Mouse (Mus musculus) intestine, embryonic 14.5 days (tissue): ENCODE results near the gene Gpr87. TPM values are rescaled to one million over a fixed set of nuclear protein-coding genes. Genes with fewer than 3 reads are reported as not detected.
A peak's percentile ranks its signal among the peaks of the same experiment; 100 is the strongest.

Source experiments
- ATAC-seq: fragments of 200-750 bp; cut with Nextera tagmentation; replicated peaks from 2 replicates; pipeline ENCODE4 v1.8.0; 2017; ENCODE audit warnings: low read depth, moderate number of reproducible peaks, moderate TSS enrichment, moderate library complexity; ENCODE audit not compliant: low FRiP score, low TSS enrichment
- DNase-seq: peaks from one replicate; pipeline ENCODE4 v3.0.0-alpha.2; 2018; ENCODE audit warnings: low spot score
- H3K27ac ChIP-seq: fragments of 300-500 bp; sonication (generic); 2 replicates; pipeline ENCODE4 v1.5.1; 2014; ENCODE audit warnings: low read depth, mild to moderate bottlenecking, control low read depth
- H3K27me3 ChIP-seq: fragments of 300-500 bp; sonication (generic); replicated peaks from 2 replicates; pipeline ENCODE4 v1.6.1; 2014; ENCODE audit warnings: low read length, control low read depth; ENCODE audit not compliant: control insufficient read depth, insufficient read depth
- H3K36me3 ChIP-seq: fragments of 300-500 bp; sonication (generic); 2 replicates; pipeline ENCODE4 v1.6.1; 2014; ENCODE audit warnings: low read length, control low read depth; ENCODE audit not compliant: control insufficient read depth, insufficient read depth
- H3K4me1 ChIP-seq: fragments of 300-500 bp; sonication (generic); replicated peaks from 2 replicates; pipeline ENCODE4 v1.6.1; 2014; ENCODE audit warnings: low read length, control low read depth, mixed read lengths; ENCODE audit not compliant: control insufficient read depth, insufficient read depth
- H3K4me2 ChIP-seq: fragments of 300-500 bp; sonication (generic); 2 replicates; pipeline ENCODE4 v1.6.1; 2014; ENCODE audit warnings: low read length
- H3K4me3 ChIP-seq: fragments of 300-500 bp; sonication (generic); 2 replicates; pipeline ENCODE4 v1.5.1; 2014; ENCODE audit warnings: low read depth, low read length, control low read depth, mixed read lengths
- H3K9ac ChIP-seq: fragments of 300-500 bp; sonication (generic); 2 replicates; pipeline ENCODE4 v1.6.1; 2014; ENCODE audit warnings: mild to moderate bottlenecking, low read length
- H3K9me3 ChIP-seq: fragments of 300-500 bp; sonication (generic); 2 replicates; pipeline ENCODE4 v1.6.1; 2016; ENCODE audit warnings: low read length, control low read depth; ENCODE audit not compliant: control insufficient read depth
- WGBS: fragments of 180-500 bp; shearing (Covaris S2); extraction: QIAGEN DNeasy Blood & Tissue Kit; methylation state at CpG from one replicate; pipeline ENCODE4 v1.1.7; 2014; 5-methylcytosine and 5-hydroxymethylcytosine counted together
- polyA plus RNA-seq: library from polyadenylated mRNA; unstranded; fragments of >200 nt; fragmentation: Nextera tagmentation; extraction: Ambion mirVana; gene quantifications from 2 replicates; pipeline ENCODE4 v1.2.1, GENCODE M21; 2014

Gene Gpr87
- polyA plus RNA-seq, 1 experiment from 2014 or later = not detected

DNA sequence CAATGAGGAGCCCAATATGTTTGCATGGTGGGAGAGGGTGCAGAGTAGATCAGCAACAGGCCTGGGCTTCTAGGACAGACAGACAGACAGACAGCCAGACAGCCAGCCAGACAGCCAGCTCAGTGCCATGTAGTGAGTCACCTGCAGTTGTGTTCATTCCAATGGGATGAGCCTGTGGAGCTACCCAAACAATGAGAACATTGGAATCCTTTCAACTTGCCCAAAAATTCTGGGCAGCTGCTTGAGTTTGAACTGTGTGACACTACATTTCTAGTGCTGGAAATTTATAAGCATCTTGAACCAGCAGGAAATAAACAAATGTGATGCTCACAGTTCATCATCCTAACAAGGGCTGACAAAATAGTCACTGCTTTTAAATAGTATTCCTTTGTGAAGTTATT, 55.3 kb downstream of the Gpr87 start:
- H3K27me3 ChIP-seq = no peaks in the 10 kb centered on the region
- H3K36me3 ChIP-seq = no peaks in the 10 kb centered on the region
- H3K4me1 ChIP-seq = no peaks in the 10 kb centered on the region
- no peaks in the 10 kb centered on the region for H3K9me3 ChIP-seq
- DNase-seq (no peak), ATAC-seq (no peak)
- H3K4me3 ChIP-seq = no peak overlapping the region
- H3K4me2 ChIP-seq = no peak overlapping the region
- no peak overlapping the region for H3K9ac ChIP-seq
- H3K27ac ChIP-seq = no peak overlapping the region

DNA sequence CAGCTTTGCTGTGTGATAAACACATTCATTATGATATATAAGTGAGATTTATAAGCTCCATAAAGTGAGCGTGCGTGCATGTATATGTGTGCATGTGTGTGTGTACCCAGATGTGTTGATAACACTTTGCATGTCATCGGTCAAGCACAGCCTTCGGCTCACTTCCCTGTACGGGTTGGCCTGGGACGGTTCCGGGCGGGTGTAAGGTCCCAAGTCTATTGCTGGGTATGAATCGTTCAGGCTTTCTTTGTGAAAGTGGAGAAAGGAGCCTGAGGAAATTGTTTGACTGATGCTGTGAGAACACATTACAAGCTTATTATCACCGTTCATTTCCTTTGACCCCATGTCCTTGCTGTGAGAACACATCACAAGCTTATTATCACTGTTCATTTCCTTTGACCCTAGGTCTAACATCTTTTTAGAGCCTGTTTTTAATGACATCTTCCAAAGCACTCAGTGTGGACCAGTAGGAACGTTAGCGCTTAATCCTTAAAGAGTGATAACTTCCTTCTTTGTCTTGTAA, 55.9 kb downstream of the Gpr87 start:
- Histone ChIP-seq H3K27me3 (no peaks in the 10 kb centered on the region), H3K27ac (no peak overlapping the region), H3K4me2 (no peak overlapping the region), H3K4me3 (no peak overlapping the region), H3K4me1 (no peaks in the 10 kb centered on the region), H3K9me3 (no peaks in the 10 kb centered on the region), H3K36me3 (no peaks in the 10 kb centered on the region), H3K9ac (no peak overlapping the region)
- ATAC-seq = no peak
- DNase-seq = no peak
- WGBS = 75% methylated on average over 12 of the region's 12 CpGs

DNA sequence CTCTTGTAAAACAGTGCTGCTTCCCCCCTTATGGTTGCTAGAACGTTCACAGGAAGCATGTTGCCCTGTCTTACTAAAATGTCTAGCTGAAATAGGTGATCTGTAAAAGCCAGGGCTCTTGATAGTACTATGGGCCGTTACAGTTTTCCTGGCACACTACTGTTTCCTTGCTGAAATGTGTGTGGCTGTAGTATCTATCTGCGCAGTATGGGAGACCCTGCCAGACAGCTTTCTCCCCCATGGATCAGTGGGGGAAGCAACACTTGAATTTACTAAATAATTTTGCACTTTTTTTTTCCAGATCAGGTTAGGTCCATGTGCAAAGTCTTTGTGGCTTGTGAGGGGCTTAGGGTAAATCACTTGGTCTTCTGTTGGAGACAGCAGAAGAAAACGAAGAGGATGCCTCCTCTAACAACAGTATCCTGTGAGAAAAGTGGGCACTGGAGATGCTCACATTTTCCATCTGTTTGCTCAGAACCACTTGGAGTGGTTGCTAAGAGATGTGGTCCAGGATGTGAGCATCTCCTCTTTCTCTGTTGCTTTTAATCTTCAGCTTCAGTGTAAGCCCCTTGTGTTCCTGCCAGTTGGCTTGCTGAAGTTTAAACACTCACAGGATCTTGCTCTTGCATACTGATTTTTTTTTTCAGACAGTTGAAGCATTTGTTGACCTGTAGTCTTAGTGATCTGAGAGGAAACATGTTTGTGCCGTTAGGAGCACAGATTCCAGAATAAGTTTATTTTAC, 58.8 kb downstream of the Gpr87 start:
- H3K9ac ChIP-seq = no peak overlapping the region
- 63% methylated on average over 5 of the region's 5 CpGs for WGBS
- H3K36me3 ChIP-seq = no peaks in the 10 kb centered on the region
- H3K9me3 ChIP-seq = no peaks in the 10 kb centered on the region
- no peak overlapping the region for H3K4me3 ChIP-seq
- no peak overlapping the region; the same call in 1 of the 2 replicates for H3K27ac ChIP-seq
- H3K4me1 ChIP-seq = no peaks in the 10 kb centered on the region; the same call in 1 of the 2 replicates
- no peak overlapping the region for H3K4me2 ChIP-seq
- ATAC-seq (no peak), DNase-seq (no peak)
- H3K27me3 ChIP-seq = no peaks in the 10 kb centered on the region

DNA sequence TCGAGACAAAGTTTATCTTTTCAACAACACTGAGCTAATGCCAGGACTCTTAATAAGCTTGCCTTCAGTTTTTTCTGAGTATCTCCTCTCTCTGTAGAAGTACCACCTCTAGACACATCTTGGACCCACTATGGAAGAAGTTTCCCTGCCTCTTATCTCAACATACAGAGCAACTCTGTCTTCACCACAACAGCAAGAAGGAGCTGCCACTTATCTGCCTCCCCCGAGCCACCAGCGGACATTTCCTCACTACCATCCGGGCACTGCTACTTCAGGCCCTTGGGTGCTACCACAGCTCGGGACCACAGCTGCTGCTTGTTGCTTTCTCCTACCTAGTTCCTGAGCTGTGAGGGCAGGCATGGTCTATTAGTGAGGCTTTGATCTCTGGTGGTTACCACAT, 61.7 kb downstream of the Gpr87 start:
- H3K36me3 ChIP-seq = no peaks in the 10 kb centered on the region
- no peak for DNase-seq
- no peak overlapping the region for H3K27ac ChIP-seq
- no peaks in the 10 kb centered on the region for H3K27me3 ChIP-seq
- no peak for ATAC-seq
- H3K4me3 ChIP-seq = no peak overlapping the region
- no peaks in the 10 kb centered on the region; the same call in 1 of the 2 replicates for H3K4me1 ChIP-seq
- WGBS = 75% methylated on average over 5 of the region's 5 CpGs
- no peak overlapping the region for H3K4me2 ChIP-seq
- no peak overlapping the region for H3K9ac ChIP-seq
- no peaks in the 10 kb centered on the region for H3K9me3 ChIP-seq

DNA sequence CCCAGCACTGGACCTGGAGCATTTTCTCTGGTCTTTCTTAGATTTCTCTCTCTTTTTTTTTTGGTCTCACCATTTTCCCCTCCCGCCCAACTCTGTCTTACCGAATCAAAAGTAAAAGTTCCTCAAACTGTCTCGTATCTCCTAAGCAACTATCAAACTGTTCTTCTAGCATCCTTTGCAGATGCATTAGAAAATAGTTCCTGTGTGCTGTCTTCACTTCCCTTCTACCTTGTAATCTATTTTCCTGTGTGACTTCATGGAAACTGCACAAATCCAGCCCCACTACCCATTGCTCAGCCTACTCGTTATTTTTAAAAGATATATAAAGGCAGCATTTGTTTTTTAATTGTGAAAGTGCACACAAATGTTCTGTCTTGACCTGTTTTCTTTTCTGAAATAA, 62.9 kb downstream of the Gpr87 start:
- H3K9ac ChIP-seq = no peak overlapping the region
- no peaks in the 10 kb centered on the region for H3K27me3 ChIP-seq
- no peaks in the 10 kb centered on the region; the same call in 1 of the 2 replicates for H3K4me1 ChIP-seq
- H3K36me3 ChIP-seq = no peaks in the 10 kb centered on the region
- no peak overlapping the region for H3K4me2 ChIP-seq
- no peaks in the 10 kb centered on the region for H3K9me3 ChIP-seq
- no peak overlapping the region for H3K4me3 ChIP-seq
- WGBS = 88% methylated on average over 4 of the region's 4 CpGs
- ATAC-seq (no peak), DNase-seq (no peak)
- H3K27ac ChIP-seq = no peak overlapping the region

DNA sequence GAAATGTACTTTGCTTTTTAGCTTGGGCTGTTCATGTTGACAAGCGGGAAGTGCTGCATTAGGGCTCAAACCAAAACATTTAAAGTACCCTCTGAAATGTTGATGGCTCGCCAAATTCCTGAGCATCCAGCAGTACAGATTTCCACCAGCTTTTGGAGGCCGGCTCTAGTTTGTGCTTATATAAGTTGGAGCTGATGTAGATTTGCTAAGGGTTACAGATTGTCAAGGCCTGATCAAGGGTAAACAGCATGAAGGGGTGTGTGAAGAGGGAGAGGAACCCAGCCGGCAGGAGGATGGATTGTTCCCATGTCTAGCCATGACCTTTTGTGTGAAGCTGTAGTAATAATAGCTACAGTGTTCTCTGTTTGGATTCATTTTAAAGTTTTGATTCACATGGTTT, 63.8 kb downstream of the Gpr87 start:
- no peaks in the 10 kb centered on the region for H3K9me3 ChIP-seq
- H3K4me1 ChIP-seq = peaks cover 2% of the 10 kb centered on the region
- no peak overlapping the region for H3K9ac ChIP-seq
- no peak; the same call in 1 of the 2 replicates for ATAC-seq
- H3K4me2 ChIP-seq = no peak overlapping the region; the same call in 1 of the 2 replicates
- 40% methylated on average over 4 of the region's 4 CpGs for WGBS
- H3K27me3 ChIP-seq = no peaks in the 10 kb centered on the region
- H3K36me3 ChIP-seq = no peaks in the 10 kb centered on the region
- no peak for DNase-seq
- no peak overlapping the region; the same call in 1 of the 2 replicates for H3K27ac ChIP-seq
- no peak overlapping the region for H3K4me3 ChIP-seq

DNA sequence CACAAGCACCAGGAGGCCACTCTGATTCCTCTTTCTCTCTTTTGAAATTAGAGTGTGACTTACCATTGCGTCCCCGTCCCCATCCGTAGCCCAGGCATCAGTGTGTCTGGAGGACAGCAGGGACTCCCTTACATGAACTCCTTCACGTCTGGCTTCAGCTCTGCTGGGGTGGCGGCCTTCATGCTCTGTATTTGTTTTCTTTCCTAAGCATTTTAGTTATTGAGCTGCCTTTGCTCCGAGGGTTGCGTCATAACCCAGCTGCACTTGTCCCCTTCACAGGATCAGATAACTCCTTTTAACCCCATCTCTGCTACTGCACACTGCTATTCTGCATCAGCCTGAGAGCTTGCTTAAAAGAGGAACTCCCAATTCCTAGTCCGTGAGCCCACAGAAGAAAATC, 64.5 kb downstream of the Gpr87 start:
- Histone ChIP-seq H3K27me3 (no peaks in the 10 kb centered on the region), H3K36me3 (no peaks in the 10 kb centered on the region), H3K27ac (0 out of 2 replicates have a peak overlapping the region, but pooled peaks have one; percentile 3), H3K4me1 (peaks cover 9% of the 10 kb centered on the region), H3K9me3 (no peaks in the 10 kb centered on the region), H3K4me3 (no peak overlapping the region), H3K9ac (no peak overlapping the region), H3K4me2 (no peak overlapping the region; the same call in 1 of the 2 replicates)
- 49% methylated on average over 8 of the region's 8 CpGs for WGBS
- no peak for ATAC-seq
- DNase-seq = no peak

DNA sequence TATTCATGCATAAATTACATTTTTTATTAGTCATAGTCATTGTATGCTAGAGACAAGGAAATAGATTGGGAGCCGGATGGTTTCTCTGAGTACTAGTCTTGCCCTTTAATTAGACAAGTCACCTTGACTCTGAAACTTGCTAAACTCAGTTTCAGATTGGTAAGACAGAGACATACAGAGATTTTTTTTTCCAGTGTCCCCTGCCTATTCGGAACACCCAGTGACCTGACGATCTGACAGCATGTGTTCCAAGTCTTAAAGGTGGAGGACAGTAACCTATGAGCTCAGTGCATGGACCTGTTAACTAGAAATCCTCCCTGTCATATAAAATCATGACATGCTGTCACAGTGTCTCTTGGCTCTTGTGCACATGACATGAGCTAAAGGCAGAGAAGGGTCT, 65.4 kb downstream of the Gpr87 start:
- H3K4me2 ChIP-seq = peak overlapping the region; percentile 23
- ATAC-seq = no peak

More for the DNA sequence above, 65.4 kb downstream of the Gpr87 start:
- Histone ChIP-seq H3K9me3 (no peaks in the 10 kb centered on the region), H3K9ac (no peak overlapping the region), H3K36me3 (no peaks in the 10 kb centered on the region), H3K27me3 (no peaks in the 10 kb centered on the region), H3K27ac (no peak overlapping the region), H3K4me3 (no peak overlapping the region), H3K4me1 (peaks cover 10% of the 10 kb centered on the region)
- no peak for DNase-seq
- 88% methylated on average over 3 of the region's 3 CpGs for WGBS
